Mouse (Mus musculus): Measurements from ENCODE around the gene Ttc22. TPM values are rescaled to one million over a fixed set of nuclear protein-coding genes. Genes with fewer than 3 reads are reported as not detected.

Gene Ttc22
- polyA plus RNA-seq, 1 experiment from 2014 or later: 0.61 TPM

GRCm38 (mm10) chr4:106666546-106666945, 44.3 kb downstream of the Ttc22 start:
- no peak overlapping the region for H3K9ac ChIP-seq
- H3K27ac ChIP-seq: no peak overlapping the region
- no peak overlapping the region for H3K4me2 ChIP-seq (replicated peaks)
- H3K9me3 ChIP-seq: no peaks in the 10 kb centered on the region
- H3K36me3 ChIP-seq: peaks cover 98% of the 10 kb centered on the region
- no peak overlapping the region for H3K4me3 ChIP-seq
- no peak for ATAC-seq (ENCODE audit: insufficient number of reproducible peaks, insufficient read depth, low FRiP score, low TSS enrichment)
- H3K4me1 ChIP-seq: no peaks in the 10 kb centered on the region
- no peaks in the 10 kb centered on the region for H3K27me3 ChIP-seq
- WGBS: 91% methylated on average over 2 of the region's 2 CpGs

DNA sequence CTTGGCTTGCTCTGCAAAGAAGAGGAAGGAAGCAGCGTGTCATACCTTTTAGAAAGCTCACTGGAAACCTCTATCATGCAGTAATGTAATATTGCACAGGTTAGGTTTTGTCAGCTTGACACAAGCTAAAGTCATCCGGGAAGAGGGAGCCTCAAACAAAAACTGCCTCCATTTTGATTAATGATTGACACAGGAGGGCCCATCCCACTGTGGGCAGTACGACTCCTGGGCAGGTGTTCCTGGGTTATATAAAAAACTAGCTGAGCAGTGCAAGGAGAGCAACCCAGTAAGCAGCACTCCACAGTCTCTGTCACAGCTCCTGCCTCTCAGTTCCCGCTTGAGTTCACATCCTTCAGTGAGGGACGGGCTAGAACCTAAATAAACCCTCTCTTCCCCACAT, 54.5 kb downstream of the Ttc22 start:
- Histone ChIP-seq H3K4me1 (peaks cover 7% of the 10 kb centered on the region), H3K27ac (no peak overlapping the region), H3K9ac (no peak overlapping the region), H3K4me3 (no peak overlapping the region), H3K27me3 (no peaks in the 10 kb centered on the region), H3K4me2 (replicated peaks) (no peak overlapping the region), H3K36me3 (peaks cover 51% of the 10 kb centered on the region), H3K9me3 (no peaks in the 10 kb centered on the region)
- ATAC-seq (ENCODE audit: insufficient number of reproducible peaks, insufficient read depth, low FRiP score, low TSS enrichment): no peak
- WGBS: 86% methylated on average over 5 of the region's 5 CpGs

DNA sequence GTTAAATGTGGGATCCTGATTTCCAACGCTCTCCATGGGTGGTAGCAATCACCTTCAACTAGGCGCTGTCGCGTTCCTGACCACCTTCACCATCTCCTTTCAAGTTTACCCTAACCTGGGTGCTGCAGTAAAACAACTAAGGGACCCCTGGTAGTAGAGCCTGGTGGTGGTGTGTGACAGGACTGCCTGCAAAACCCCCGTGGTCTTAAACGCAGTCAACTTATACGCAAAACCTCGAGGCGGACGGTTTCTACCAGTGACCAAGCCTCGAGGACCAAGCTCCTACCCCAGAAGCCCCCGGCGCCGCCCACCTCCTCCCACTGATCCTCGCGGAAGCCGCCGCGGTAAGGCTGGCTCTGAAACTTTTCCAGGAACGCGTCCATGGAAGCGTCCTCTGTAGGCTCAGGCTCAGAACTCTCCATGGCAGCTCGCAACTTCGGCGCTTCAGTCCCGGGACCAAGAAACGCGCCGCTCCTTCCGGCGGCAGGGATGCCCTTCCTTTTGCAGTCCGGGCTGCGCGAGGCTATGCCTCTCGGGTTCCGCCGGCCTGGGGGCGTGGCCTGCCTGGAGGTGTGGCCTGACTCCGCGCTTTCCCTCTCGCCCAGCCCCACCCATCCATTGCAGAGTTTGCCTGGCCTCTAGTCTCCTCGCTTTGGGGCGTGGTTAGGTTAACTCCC, 56.3 kb downstream of the Ttc22 start, which contains the start of gene Ttc4:
Gene Ttc4 (minus strand): TSS at position 503 of the 677 bp plus-strand sequence.
- Histone ChIP-seq H3K9me3 (no peaks in the 10 kb centered on the region), H3K4me1 (peaks cover 7% of the 10 kb centered on the region), H3K27ac (peak within 1 kb of the TSS; percentile 50; the same call in 1 of the 2 replicates), H3K4me2 (replicated peaks) (peak within 1 kb of the TSS; percentile 88), H3K9ac (peak within 1 kb of the TSS; percentile 86), H3K36me3 (peaks cover 33% of the 10 kb centered on the region), H3K27me3 (no peaks in the 10 kb centered on the region), H3K4me3 (peak within 1 kb of the TSS; percentile 75)
- peak; percentile 93 for ATAC-seq (ENCODE audit: insufficient number of reproducible peaks, insufficient read depth, low FRiP score, low TSS enrichment)
- under 1% methylated on average over 43 of the region's 43 CpGs for WGBS

DNA sequence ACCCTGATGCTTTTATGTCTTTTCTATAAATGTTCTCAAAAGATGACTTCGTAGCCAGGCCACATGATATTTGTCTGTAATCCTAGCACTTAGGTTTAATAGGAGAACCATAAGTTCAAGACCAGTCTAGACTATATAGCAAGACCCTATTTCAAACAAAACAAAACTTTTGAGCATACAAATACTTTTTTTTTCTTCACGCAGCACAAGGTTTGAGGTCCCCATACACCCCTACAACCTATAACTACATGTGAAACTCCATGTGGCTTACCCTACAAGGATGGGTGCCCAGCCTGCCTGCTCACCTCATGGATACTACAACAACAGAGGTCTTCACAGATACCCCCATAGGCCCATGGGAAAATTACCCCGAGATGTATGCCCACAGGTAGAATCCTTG, 56.9 kb downstream of the Ttc22 start:
- Histone ChIP-seq H3K36me3 (peaks cover 27% of the 10 kb centered on the region), H3K4me1 (peaks cover 7% of the 10 kb centered on the region), H3K27me3 (no peaks in the 10 kb centered on the region), H3K9ac (no peak overlapping the region), H3K9me3 (no peaks in the 10 kb centered on the region), H3K4me2 (replicated peaks) (peak overlapping the region; percentile 88), H3K4me3 (peak overlapping the region; percentile 75), H3K27ac (no peak overlapping the region)
- 38% methylated on average over 3 of the region's 3 CpGs for WGBS
- ATAC-seq (ENCODE audit: insufficient number of reproducible peaks, insufficient read depth, low FRiP score, low TSS enrichment): no peak

GRCm38 (mm10) chr4:106680955-106681354, 58.7 kb downstream of the Ttc22 start:
- H3K9me3 ChIP-seq: 0 out of 2 replicates have a peak, but pooled peaks cover 2% of the 10 kb centered on the region
- H3K4me1 ChIP-seq: peaks cover 7% of the 10 kb centered on the region
- H3K9ac ChIP-seq: no peak overlapping the region
- H3K27me3 ChIP-seq: no peaks in the 10 kb centered on the region
- no peak overlapping the region for H3K4me3 ChIP-seq
- no peak overlapping the region for H3K27ac ChIP-seq
- 53% methylated on average over 2 of the region's 2 CpGs for WGBS
- peaks cover 11% of the 10 kb centered on the region for H3K36me3 ChIP-seq
- no peak overlapping the region for H3K4me2 ChIP-seq (replicated peaks)
- no peak for ATAC-seq (ENCODE audit: insufficient number of reproducible peaks, insufficient read depth, low FRiP score, low TSS enrichment)

GRCm38 (mm10) chr4:106688636-106689296, 66.5 kb downstream of the Ttc22 start:
- no peaks in the 10 kb centered on the region for H3K27me3 ChIP-seq
- H3K27ac ChIP-seq: no peak overlapping the region
- 0 out of 2 replicates have a peak, but pooled peaks cover 2% of the 10 kb centered on the region for H3K9me3 ChIP-seq
- H3K36me3 ChIP-seq: no peaks in the 10 kb centered on the region
- H3K4me2 ChIP-seq (replicated peaks): no peak overlapping the region
- ATAC-seq (ENCODE audit: insufficient number of reproducible peaks, insufficient read depth, low FRiP score, low TSS enrichment): no peak
- no peak overlapping the region for H3K4me3 ChIP-seq
- no peak overlapping the region for H3K9ac ChIP-seq
- H3K4me1 ChIP-seq: no peaks in the 10 kb centered on the region
- WGBS: 45% methylated on average over 3 of the region's 3 CpGs

Other genes with a start within 250 kb of the Ttc22 start
- 1.8 and 1.9 TPM in 2 replicates for gene Pcsk9, start 158.1 kb upstream of the Ttc22 start, polyA plus RNA-seq (2016; fragmentation: Nextera tagmentation; extraction: Ambion mirVana)
- gene Bsnd, start 130.1 kb upstream of the Ttc22 start, polyA plus RNA-seq (2016; fragmentation: Nextera tagmentation; extraction: Ambion mirVana): not detected in 2 replicates
- gene Dhcr24, start 61.4 kb upstream of the Ttc22 start, polyA plus RNA-seq (2016; fragmentation: Nextera tagmentation; extraction: Ambion mirVana): 5.5 and 6.0 TPM in 2 replicates
- 0.40 and 0.76 TPM in 2 replicates for gene Lexm, start 5.2 kb upstream of the Ttc22 start, polyA plus RNA-seq (2016; fragmentation: Nextera tagmentation; extraction: Ambion mirVana)
- 15.3 and 16.9 TPM in 2 replicates for gene Pars2, start 28.6 kb downstream of the Ttc22 start, polyA plus RNA-seq (2016; fragmentation: Nextera tagmentation; extraction: Ambion mirVana)
- gene Ttc4, start 56.5 kb downstream of the Ttc22 start, polyA plus RNA-seq (2016; fragmentation: Nextera tagmentation; extraction: Ambion mirVana): 106 and 109 TPM in 2 replicates
- 0.58 TPM in 1 of 2 replicates, not detected in the other for gene Mroh7, start 108.5 kb downstream of the Ttc22 start, polyA plus RNA-seq (2016; fragmentation: Nextera tagmentation; extraction: Ambion mirVana)
- gene Fam151a, start 111.5 kb downstream of the Ttc22 start, polyA plus RNA-seq (2016; fragmentation: Nextera tagmentation; extraction: Ambion mirVana): 0.19 TPM in 1 of 2 replicates, not detected in the other
- gene Acot11, start 182.6 kb downstream of the Ttc22 start, polyA plus RNA-seq (2016; fragmentation: Nextera tagmentation; extraction: Ambion mirVana): 1.9 and 3.0 TPM in 2 replicates

Data from embryonic facial prominence, embryonic 12.5 days (tissue).